Mouse (Mus musculus) cerebellum, postnatal 4 days (tissue): ENCODE measurements at regions not wholly inside any gene's neighbourhood (a gene's known extent, or its start where the extent isn't known, plus 50 kb on each side); places are given as distances from the start of the nearest gene placed in this dataset.

Source experiments
- DNase-seq, 2 experiments: peaks; one replicate each; pipeline ENCODE4 v3.0.0; 2022; ENCODE audit warnings: low spot score in 2 of 2, mixed read lengths in 1 of 2

GRCm38 (mm10) chr6:93133940-93134339 lies 190.6 kb upstream of the Adamts9 start:
- DNase-seq, result no peak

- no peak for DNase-seq
Measured at GRCm38 (mm10) chr6:93130946-93131685, 187.8 kb upstream of the Adamts9 start.

GRCm38 (mm10) chr6:93119482-93119881 lies 176.2 kb upstream of the Adamts9 start:
- DNase-seq, result no peak

GRCm38 (mm10) chr6:93113361-93113760 lies 170.1 kb upstream of the Adamts9 start:
- DNase-seq, result no peak

GRCm38 (mm10) chr6:93094730-93095360 lies 151.6 kb upstream of the Adamts9 start:
- DNase-seq, result no peak

- DNase-seq, result no peak
Measured at GRCm38 (mm10) chr6:93093770-93094169, 150.5 kb upstream of the Adamts9 start.

- DNase-seq, result no peak
Measured at GRCm38 (mm10) chr6:93087329-93087728, 144.0 kb upstream of the Adamts9 start.

- DNase-seq, result no peak
Measured at GRCm38 (mm10) chr6:93084286-93084685, 141.0 kb upstream of the Adamts9 start.

GRCm38 (mm10) chr6:93083716-93084115 lies 140.4 kb upstream of the Adamts9 start:
- DNase-seq, result no peak

GRCm38 (mm10) chr6:93082205-93082604 lies 138.9 kb upstream of the Adamts9 start:
- no peak for DNase-seq

GRCm38 (mm10) chr6:93076681-93077080 lies 133.4 kb upstream of the Adamts9 start:
- DNase-seq, result no peak

- DNase-seq, result no peak
Measured at GRCm38 (mm10) chr6:93075867-93076266, 132.6 kb upstream of the Adamts9 start.

- no peak for DNase-seq
Measured at GRCm38 (mm10) chr6:93075011-93075410, 131.7 kb upstream of the Adamts9 start.

GRCm38 (mm10) chr6:93070916-93071315 lies 127.6 kb upstream of the Adamts9 start:
- no peak for DNase-seq

- no peak for DNase-seq
Measured at GRCm38 (mm10) chr6:93067808-93068207, 124.5 kb upstream of the Adamts9 start.

GRCm38 (mm10) chr6:93066553-93067376 lies 123.5 kb upstream of the Adamts9 start:
- no peak for DNase-seq

- peak in 1 of 2 experiments; percentile 6 for DNase-seq
Measured at GRCm38 (mm10) chr6:93065917-93066552, 122.7 kb upstream of the Adamts9 start.

GRCm38 (mm10) chr6:93065366-93065765 lies 122.1 kb upstream of the Adamts9 start:
- no peak for DNase-seq

- no peak for DNase-seq
Measured at GRCm38 (mm10) chr6:93064366-93064765, 121.1 kb upstream of the Adamts9 start.

- DNase-seq, result no peak
Measured at GRCm38 (mm10) chr6:93061741-93062140, 118.4 kb upstream of the Adamts9 start.

GRCm38 (mm10) chr6:93045524-93045923 lies 102.2 kb upstream of the Adamts9 start:
- DNase-seq, result no peak

- DNase-seq, result no peak
Measured at GRCm38 (mm10) chr6:93041041-93041440, 97.7 kb upstream of the Adamts9 start.
